8 mouse cellular contexts compared by ENCODE assay signal in the genomic region with DNA sequence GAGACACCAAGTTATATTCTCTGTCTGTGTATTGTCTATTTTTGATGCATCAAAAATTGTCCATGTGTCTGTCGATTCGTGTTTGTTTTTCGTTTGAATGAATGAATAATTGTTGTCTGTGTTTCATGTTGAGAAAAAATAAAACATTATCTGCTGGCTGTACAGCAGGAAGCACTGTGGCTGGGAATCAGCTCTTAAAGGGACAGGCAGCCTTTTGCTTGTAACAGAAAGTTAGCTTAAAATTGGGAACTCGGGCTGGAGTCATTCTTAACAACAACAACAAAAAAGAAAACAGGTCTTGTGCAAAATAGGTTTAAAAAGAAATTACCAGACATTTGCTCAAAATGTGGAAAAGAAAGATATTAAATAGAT. TPM values are rescaled to one million over a fixed set of nuclear protein-coding genes. Genes with fewer than 3 reads are reported as not detected.
DNase-seq lines count a peak whose midpoint lies in the region; ATAC-seq and TF ChIP-seq lines count a peak whose summit lies in the region.

No protein-coding gene starts in this region.

- H3K27ac ChIP-seq in heart, embryonic 13.5 days (replicated peaks), result peak overlapping the region; percentile 91
- H3K27ac ChIP-seq in cortical plate, adult 2 months (ENCODE audit: insufficient read depth, low read length), result no peak overlapping the region
- no peak overlapping the region for H3K27ac ChIP-seq in hindbrain, embryonic 12.5 days

- TF ChIP-seq POLR2A in cortical plate, adult 2 months (IDR thresholded peaks at IDR 0.05; ENCODE audit: extremely low read depth, insufficient read depth, low read length), result no peak

- no peaks in the 10 kb centered on the region for H3K36me3 ChIP-seq in heart, embryonic 13.5 days
- no peaks in the 10 kb centered on the region for H3K36me3 ChIP-seq in hindbrain, embryonic 12.5 days
- no peaks in the 10 kb centered on the region for H3K36me3 ChIP-seq in megakaryocyte, embryonic 14.5 days (replicated peaks; ENCODE audit: low read length)

- peak overlapping the region; percentile 85; the same call in 1 of the 2 replicates for H3K9ac ChIP-seq in heart, embryonic 13.5 days
- peak overlapping the region; percentile 63; the same call in 1 of the 2 replicates for H3K9ac ChIP-seq in hindbrain, embryonic 12.5 days

- H3K4me3 ChIP-seq in heart, embryonic 13.5 days, result peak overlapping the region; percentile 80
- peak overlapping the region; percentile 62 for H3K4me3 ChIP-seq in cortical plate, adult 2 months (ENCODE audit: insufficient read depth, low read length)
- H3K4me3 ChIP-seq in hindbrain, embryonic 12.5 days, result peak overlapping the region; percentile 68
- H3K4me3 ChIP-seq in megakaryocyte, embryonic 14.5 days (replicated peaks), result peak overlapping the region; percentile 93

- peaks cover 5% of the 10 kb centered on the region for H3K4me1 ChIP-seq in heart, embryonic 13.5 days
- H3K4me1 ChIP-seq in cortical plate, adult 2 months (ENCODE audit: control insufficient read depth, insufficient read depth, low read length), result no peaks in the 10 kb centered on the region
- H3K4me1 ChIP-seq in hindbrain, embryonic 12.5 days, result no peaks in the 10 kb centered on the region
- H3K4me1 ChIP-seq in megakaryocyte, embryonic 14.5 days, result peaks cover 15% of the 10 kb centered on the region; the same call in 1 of the 2 replicates

- 1% methylated on average over 4 of the region's 4 CpGs for WGBS in heart, embryonic 13.5 days
- WGBS in hindbrain, embryonic 12.5 days, result under 1% methylated on average over 4 of the region's 4 CpGs

- DNase-seq in heart, adult 11 months, result no peak
- DNase-seq in adrenal gland, postnatal 10 days, result no peak
- DNase-seq in gastrocnemius, adult 18-20 months (ENCODE audit: low spot score), result no peak
- no peak for DNase-seq in urinary bladder, postnatal 36 days (ENCODE audit: low spot score in 2 of 2)

- peak overlapping the region; percentile 84 for H3K4me2 ChIP-seq in heart, embryonic 13.5 days
- H3K4me2 ChIP-seq in hindbrain, embryonic 12.5 days (replicated peaks), result peak overlapping the region; percentile 84

- no peaks in the 10 kb centered on the region for H3K27me3 ChIP-seq in heart, embryonic 13.5 days (replicated peaks)
- no peaks in the 10 kb centered on the region for H3K27me3 ChIP-seq in hindbrain, embryonic 12.5 days
- peaks cover 2% of the 10 kb centered on the region for H3K27me3 ChIP-seq in megakaryocyte, embryonic 14.5 days (replicated peaks)

- no peak for TF ChIP-seq CTCF in cortical plate, adult 2 months (IDR thresholded peaks at IDR 0.05; ENCODE audit: extremely low read depth, insufficient read depth, low read length)

- ATAC-seq in heart, embryonic 13.5 days (ENCODE audit: extremely low read depth, insufficient number of reproducible peaks, low FRiP score, low TSS enrichment), result no peak
- ATAC-seq in hindbrain, embryonic 12.5 days (ENCODE audit: low FRiP score), result peak; percentile 50

- H3K9me3 ChIP-seq in heart, embryonic 13.5 days, result no peaks in the 10 kb centered on the region
- no peaks in the 10 kb centered on the region for H3K9me3 ChIP-seq in hindbrain, embryonic 12.5 days (replicated peaks)
- H3K9me3 ChIP-seq in megakaryocyte, embryonic 14.5 days, result no peaks in the 10 kb centered on the region

RNA-seq across cellular contexts. Expression of gene Olfr725, which starts 22.5 kb away (rescaled TPM):
- polyA plus RNA-seq in heart, embryonic 13.5 days (2015; fragmentation: Nextera tagmentation; extraction: Ambion mirVana), result not detected in 2 replicates
- polyA plus RNA-seq in cortical plate, adult 2 months (2012; rRNA removed), result not detected in 2 replicates
- polyA plus RNA-seq in hindbrain, embryonic 12.5 days (2016; fragmentation: Nextera tagmentation; extraction: Ambion mirVana), result not detected in 2 replicates
- polyA plus RNA-seq in megakaryocyte, embryonic 14.5 days (2012; ENCODE audit: insufficient read depth, low replicate concordance), result not detected in 2 replicates
- not detected for total RNA-seq in adrenal gland, postnatal 10 days (2021)
- not detected for total RNA-seq in gastrocnemius, adult 18-20 months (2021)

RNA-seq across cellular contexts. Expression of gene Olfr726, which starts 28.0 kb away (rescaled TPM):
- not detected in 2 replicates for polyA plus RNA-seq in heart, embryonic 13.5 days (2015; fragmentation: Nextera tagmentation; extraction: Ambion mirVana)
- not detected in 2 replicates for polyA plus RNA-seq in cortical plate, adult 2 months (2012; rRNA removed)
- not detected in 2 replicates for polyA plus RNA-seq in hindbrain, embryonic 12.5 days (2016; fragmentation: Nextera tagmentation; extraction: Ambion mirVana)
- polyA plus RNA-seq in megakaryocyte, embryonic 14.5 days (2012; ENCODE audit: insufficient read depth, low replicate concordance), result not detected in 2 replicates
- not detected for total RNA-seq in adrenal gland, postnatal 10 days (2021)
- not detected for total RNA-seq in gastrocnemius, adult 18-20 months (2021)
